Mouse (Mus musculus): ENCODE measurements around the gene 2310033P09Rik.

GRCm38 (mm10) chr11:59162443-59163254 lies 45.5 kb upstream of the 2310033P09Rik start:
- no peak for TF ChIP-seq CTCF (IDR thresholded peaks at IDR 0.05; ENCODE audit: extremely low read depth, insufficient read length, insufficient replicate concordance, low read depth, low read length)
- TF ChIP-seq POLR2A (IDR thresholded peaks at IDR 0.05; ENCODE audit: low read depth, low read length), result no peak
